Mouse (Mus musculus): ENCODE results near the gene Arhgap31.

Arhgap31 gene

GRCm38 (mm10) chr16:38648783-38649430, 64.2 kb downstream of the Arhgap31 start:
- DNase-seq = no peak

GRCm38 (mm10) chr16:38648155-38648554, 64.9 kb downstream of the Arhgap31 start:
- DNase-seq = no peak

- no peak for DNase-seq
Measured at GRCm38 (mm10) chr16:38644455-38644854, 68.6 kb downstream of the Arhgap31 start.

GRCm38 (mm10) chr16:38637085-38637484, 76.0 kb downstream of the Arhgap31 start:
- DNase-seq = peak; percentile 30

GRCm38 (mm10) chr16:38636682-38637081, 76.4 kb downstream of the Arhgap31 start:
- no peak for DNase-seq

GRCm38 (mm10) chr16:38635833-38636390, 77.2 kb downstream of the Arhgap31 start:
- no peak for DNase-seq

GRCm38 (mm10) chr16:38632147-38632546, 80.9 kb downstream of the Arhgap31 start:
- DNase-seq = peak; percentile 77 to 81

- peak; percentile 26 to 28 for DNase-seq
Measured at GRCm38 (mm10) chr16:38625811-38626369, 87.2 kb downstream of the Arhgap31 start.

- no peak for DNase-seq
Measured at GRCm38 (mm10) chr16:38625411-38625810, 87.7 kb downstream of the Arhgap31 start.

- no peak for DNase-seq
Measured at GRCm38 (mm10) chr16:38624303-38624702, 88.8 kb downstream of the Arhgap31 start.

GRCm38 (mm10) chr16:38622283-38622682, 90.8 kb downstream of the Arhgap31 start:
- peak; percentile 21 to 68 for DNase-seq

GRCm38 (mm10) chr16:38620696-38621450, 92.2 kb downstream of the Arhgap31 start:
- DNase-seq = no peak

GRCm38 (mm10) chr16:38619054-38619453, 94.0 kb downstream of the Arhgap31 start:
- DNase-seq = peak; percentile 92 to 95

GRCm38 (mm10) chr16:38617977-38618376, 95.1 kb downstream of the Arhgap31 start:
- DNase-seq = no peak

GRCm38 (mm10) chr16:38613646-38614045, 99.4 kb downstream of the Arhgap31 start:
- no peak for DNase-seq

GRCm38 (mm10) chr16:38612646-38613045, 100.4 kb downstream of the Arhgap31 start:
- no peak for DNase-seq

- no peak for DNase-seq
Measured at GRCm38 (mm10) chr16:38609092-38609491, 104.0 kb downstream of the Arhgap31 start.

- DNase-seq = no peak
Measured at GRCm38 (mm10) chr16:38608687-38609086, 104.4 kb downstream of the Arhgap31 start.

GRCm38 (mm10) chr16:38606509-38606908, 106.6 kb downstream of the Arhgap31 start:
- no peak for DNase-seq

GRCm38 (mm10) chr16:38602989-38603804, 109.9 kb downstream of the Arhgap31 start:
- peak; percentile 66 to 71 for DNase-seq

GRCm38 (mm10) chr16:38598986-38599680, 113.9 kb downstream of the Arhgap31 start:
- no peak for DNase-seq

- DNase-seq = no peak
Measured at GRCm38 (mm10) chr16:38596651-38597050, 116.4 kb downstream of the Arhgap31 start.

All from cerebellum, postnatal 10 days (tissue).